Mouse (Mus musculus) forelimb bud, embryonic 11.5 days (tissue): ENCODE results near the gene Vmn2r49.
"Not testable (repeated sequence)": the region's sequence is repeated elsewhere in the genome, so short reads cannot be mapped to it uniquely, and the experiment has no call there.

Experiments used
- DNase-seq: peaks from one replicate; pipeline ENCODE4 v3.0.0-alpha.2; 2012; ENCODE audit warnings: low read depth, low spot score

Gene Vmn2r49

GRCm38 (mm10) chr7:9992157-9992556, at the start of gene Vmn2r49:
Gene Vmn2r49, minus strand, starts transcription at chr7:9992257.
- DNase-seq: not testable (repeated sequence)

DNA sequence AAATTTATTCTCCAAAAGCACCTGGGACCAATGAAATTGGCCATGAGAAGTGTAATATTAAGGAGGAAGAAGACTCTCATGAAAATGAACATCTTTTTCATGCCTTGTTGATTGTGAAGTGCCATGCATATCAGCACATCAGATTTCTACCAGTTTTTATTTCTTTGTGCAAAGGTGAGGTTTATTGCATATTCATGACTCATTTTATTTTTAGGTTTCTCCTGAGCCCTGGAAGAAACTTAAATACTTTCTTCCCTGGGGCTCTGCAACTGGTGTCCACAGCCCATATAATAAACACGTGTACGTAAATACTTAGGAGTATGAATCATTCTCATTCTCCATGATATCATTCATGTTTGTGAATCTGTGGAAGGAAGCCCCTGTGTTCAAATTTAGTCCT, 38.6 kb downstream of the Vmn2r49 start, which contains the start of gene Vmn2r48:
Vmn2r48 (minus strand) TSS at position 101 of the 400 bp plus-strand sequence.
- DNase-seq: not testable (repeated sequence)
